Mouse (Mus musculus) thymus, adult 2 months (tissue): Measurements from ENCODE around the gene Gin1.

Source experiments
- CTCF ChIP-seq: fragments of 200-500 bp; IDR thresholded peaks from 2 replicates; pipeline ENCODE4 v1.5.1; 2012; ENCODE audit warnings: mild to moderate bottlenecking, control low read depth, low read length, moderate library complexity, borderline replicate concordance; ENCODE audit not compliant: control insufficient read depth, poor library complexity, insufficient read depth; ENCODE audit errors: extremely low read depth
- POLR2A ChIP-seq: fragments of 200-500 bp; IDR thresholded peaks from 2 replicates; pipeline ENCODE4 v1.6.1; 2012; ENCODE audit warnings: mild to moderate bottlenecking, low read length, control low read depth, moderate library complexity; ENCODE audit not compliant: control insufficient read depth, poor library complexity, insufficient read depth; ENCODE audit errors: extremely low read depth

DNA sequence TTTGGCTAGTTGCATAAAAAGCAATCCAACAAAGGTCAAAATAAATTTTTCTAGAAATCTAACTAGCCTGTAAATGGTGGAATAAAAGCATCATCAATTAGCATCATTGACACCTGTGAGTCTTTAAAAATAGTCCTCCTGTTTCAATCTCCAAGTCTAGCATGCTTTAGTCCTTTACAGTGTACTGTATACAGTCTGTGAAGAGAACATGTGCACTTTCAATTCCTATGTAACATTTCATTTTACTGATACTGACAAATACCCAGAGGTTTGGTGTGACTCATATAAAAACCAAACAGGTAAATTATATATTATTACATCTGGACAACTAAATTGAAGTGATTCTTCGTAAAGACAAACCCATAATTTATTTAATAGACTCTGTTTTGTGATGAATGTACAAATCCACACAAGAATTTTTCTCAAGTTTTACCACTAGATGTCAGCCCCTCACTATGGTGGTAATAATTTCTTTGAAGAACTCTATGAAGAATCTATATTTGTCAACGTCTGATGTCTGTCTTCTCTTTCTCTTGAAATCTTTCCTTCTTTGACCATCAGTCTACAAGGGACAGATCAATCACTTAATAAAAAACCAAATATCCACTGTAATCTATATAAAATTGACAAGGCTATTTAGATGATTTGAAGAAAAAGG is 39.4 kb downstream of the Gin1 start:
- TF ChIP-seq CTCF (no peak), POLR2A (no peak)
